Mouse (Mus musculus) hindbrain, embryonic 13.5 days (tissue): ENCODE measurements around the gene Tmem116. TPM values are rescaled to one million over a fixed set of nuclear protein-coding genes. Genes with fewer than 3 reads are reported as not detected.

ENCODE experiments used
- ATAC-seq: fragments of 200-750 bp; cut with Nextera tagmentation; 2 replicates; pipeline ENCODE4 v1.8.0; 2017; ENCODE audit warnings: moderate TSS enrichment; ENCODE audit not compliant: low FRiP score
- H3K27ac ChIP-seq: fragments of 300-500 bp; sonication (generic); 2 replicates; pipeline ENCODE4 v1.5.1; 2015; ENCODE audit warnings: inconsistent platforms, mild to moderate bottlenecking, moderate library complexity
- H3K27me3 ChIP-seq: fragments of 300-500 bp; sonication (generic); 2 replicates; pipeline ENCODE4 v1.6.1; 2015; ENCODE audit warnings: mild to moderate bottlenecking, inconsistent platforms
- H3K36me3 ChIP-seq: fragments of 300-500 bp; sonication (generic); 2 replicates; pipeline ENCODE4 v1.6.1; 2015; ENCODE audit warnings: mild to moderate bottlenecking, inconsistent platforms
- H3K4me1 ChIP-seq: fragments of 300-500 bp; sonication (generic); replicated peaks from 2 replicates; pipeline ENCODE4 v1.6.1; 2015; ENCODE audit warnings: inconsistent platforms
- H3K4me2 ChIP-seq: fragments of 300-500 bp; sonication (generic); 2 replicates; pipeline ENCODE4 v1.6.1; 2015; ENCODE audit warnings: inconsistent platforms, mild to moderate bottlenecking, moderate library complexity
- H3K4me3 ChIP-seq: fragments of 300-500 bp; sonication (generic); 2 replicates; pipeline ENCODE4 v1.5.1; 2015; ENCODE audit warnings: mild to moderate bottlenecking, inconsistent platforms
- H3K9ac ChIP-seq: fragments of 300-500 bp; sonication (generic); 2 replicates; pipeline ENCODE4 v1.6.1; 2015; ENCODE audit warnings: mild to moderate bottlenecking, inconsistent platforms
- H3K9me3 ChIP-seq: fragments of 300-500 bp; sonication (generic); 2 replicates; pipeline ENCODE4 v1.6.1; 2016; ENCODE audit warnings: inconsistent platforms
- WGBS: fragments of 180-500 bp; shearing (Covaris S2); methylation state at CpG from one replicate; pipeline ENCODE4 v1.1.7; 2015; 5-methylcytosine and 5-hydroxymethylcytosine counted together
- polyA plus RNA-seq: library from polyadenylated mRNA; unstranded; fragments of >200 nt; fragmentation: Nextera tagmentation; extraction: Ambion mirVana; gene quantifications from 2 replicates; pipeline ENCODE4 v1.2.1, GENCODE M21; 2015

Tmem116 gene
- polyA plus RNA-seq, 1 experiment from 2014 or later, result 2.2 TPM

GRCm38 (mm10) chr5:121545793-121546529 lies 94.3 kb downstream of the Tmem116 start, which contains the start of gene Mapkapk5:
Mapkapk5 (minus strand) TSS chr5:121545905.
- Histone ChIP-seq H3K4me2 (peak within 1 kb of the TSS; percentile 80), H3K27ac (peak within 1 kb of the TSS; percentile 97), H3K4me3 (peak within 1 kb of the TSS; percentile 100), H3K36me3 (no peaks in the 10 kb centered on the region), H3K9ac (peak within 1 kb of the TSS; percentile 99), H3K9me3 (no peaks in the 10 kb centered on the region), H3K4me1 (peaks cover 38% of the 10 kb centered on the region), H3K27me3 (no peaks in the 10 kb centered on the region)
- peak; percentile 91 for ATAC-seq
- 2% methylated on average over 55 of the region's 55 CpGs for WGBS

GRCm38 (mm10) chr5:121546530-121546895 lies 94.8 kb downstream of the Tmem116 start:
- Histone ChIP-seq H3K27ac (peak overlapping the region; percentile 97), H3K4me1 (peaks cover 38% of the 10 kb centered on the region), H3K36me3 (no peaks in the 10 kb centered on the region), H3K9ac (peak overlapping the region; percentile 99), H3K27me3 (no peaks in the 10 kb centered on the region), H3K4me2 (peak overlapping the region; percentile 69), H3K9me3 (no peaks in the 10 kb centered on the region), H3K4me3 (peak overlapping the region; percentile 100)
- 47% methylated on average over 6 of the region's 6 CpGs for WGBS
- peak; percentile 17 for ATAC-seq

GRCm38 (mm10) chr5:121547084-121547483 lies 95.4 kb downstream of the Tmem116 start:
- no peak for ATAC-seq
- H3K36me3 ChIP-seq, result no peaks in the 10 kb centered on the region
- H3K4me2 ChIP-seq, result no peak overlapping the region
- 0 out of 2 replicates have a peak overlapping the region, but pooled peaks have one; percentile 99 for H3K9ac ChIP-seq
- H3K27me3 ChIP-seq, result no peaks in the 10 kb centered on the region
- H3K9me3 ChIP-seq, result no peaks in the 10 kb centered on the region
- peaks cover 36% of the 10 kb centered on the region for H3K4me1 ChIP-seq
- 99% methylated on average over 3 of the region's 3 CpGs for WGBS
- H3K27ac ChIP-seq, result no peak overlapping the region
- H3K4me3 ChIP-seq, result no peak overlapping the region

- H3K27ac ChIP-seq, result no peak overlapping the region
- H3K36me3 ChIP-seq, result no peaks in the 10 kb centered on the region
- WGBS, result 90% methylated on average over 7 of the region's 7 CpGs
- no peak overlapping the region for H3K9ac ChIP-seq
- H3K4me3 ChIP-seq, result no peak overlapping the region
- ATAC-seq, result no peak
- no peak overlapping the region for H3K4me2 ChIP-seq
- H3K9me3 ChIP-seq, result no peaks in the 10 kb centered on the region
- H3K27me3 ChIP-seq, result no peaks in the 10 kb centered on the region
- peaks cover 16% of the 10 kb centered on the region for H3K4me1 ChIP-seq
Measured at GRCm38 (mm10) chr5:121549196-121549595, 97.5 kb downstream of the Tmem116 start.

GRCm38 (mm10) chr5:121562436-121562835 lies 110.7 kb downstream of the Tmem116 start:
- H3K4me2 ChIP-seq, result no peak overlapping the region
- WGBS, result 91% methylated on average over 3 of the region's 3 CpGs
- H3K4me1 ChIP-seq, result no peaks in the 10 kb centered on the region
- no peaks in the 10 kb centered on the region for H3K27me3 ChIP-seq
- no peak overlapping the region for H3K4me3 ChIP-seq
- ATAC-seq, result no peak
- no peak overlapping the region for H3K27ac ChIP-seq
- no peak overlapping the region for H3K9ac ChIP-seq
- peaks cover under 1% of the 10 kb centered on the region; the same call in 1 of the 2 replicates for H3K36me3 ChIP-seq
- no peaks in the 10 kb centered on the region for H3K9me3 ChIP-seq

GRCm38 (mm10) chr5:121564468-121564895 lies 112.8 kb downstream of the Tmem116 start:
- no peak for ATAC-seq
- no peaks in the 10 kb centered on the region for H3K27me3 ChIP-seq
- 15% methylated on average over 11 of the region's 11 CpGs for WGBS
- no peaks in the 10 kb centered on the region for H3K4me1 ChIP-seq
- H3K4me3 ChIP-seq, result no peak overlapping the region
- no peak overlapping the region for H3K27ac ChIP-seq
- peaks cover 14% of the 10 kb centered on the region; the same call in 1 of the 2 replicates for H3K36me3 ChIP-seq
- H3K9me3 ChIP-seq, result no peaks in the 10 kb centered on the region
- H3K9ac ChIP-seq, result no peak overlapping the region
- H3K4me2 ChIP-seq, result peak overlapping the region; percentile 31

- no peak overlapping the region for H3K4me2 ChIP-seq
- no peaks in the 10 kb centered on the region for H3K4me1 ChIP-seq
- 93% methylated on average over 16 of the region's 16 CpGs for WGBS
- H3K4me3 ChIP-seq, result no peak overlapping the region
- no peaks in the 10 kb centered on the region for H3K27me3 ChIP-seq
- H3K9me3 ChIP-seq, result no peaks in the 10 kb centered on the region
- H3K36me3 ChIP-seq, result peaks cover 25% of the 10 kb centered on the region
- ATAC-seq, result no peak
- H3K9ac ChIP-seq, result no peak overlapping the region
- H3K27ac ChIP-seq, result no peak overlapping the region
Measured at GRCm38 (mm10) chr5:121566035-121566681, 114.5 kb downstream of the Tmem116 start.

GRCm38 (mm10) chr5:121569881-121570420 lies 118.3 kb downstream of the Tmem116 start:
- Histone ChIP-seq H3K36me3 (peaks cover 59% of the 10 kb centered on the region), H3K27me3 (no peaks in the 10 kb centered on the region), H3K9ac (no peak overlapping the region), H3K4me1 (no peaks in the 10 kb centered on the region), H3K9me3 (no peaks in the 10 kb centered on the region), H3K27ac (no peak overlapping the region), H3K4me2 (no peak overlapping the region), H3K4me3 (no peak overlapping the region)
- 75% methylated on average over 9 of the region's 9 CpGs for WGBS
- ATAC-seq, result no peak

GRCm38 (mm10) chr5:121570787-121571186 lies 119.1 kb downstream of the Tmem116 start:
- Histone ChIP-seq H3K27ac (no peak overlapping the region), H3K9me3 (no peaks in the 10 kb centered on the region), H3K4me2 (no peak overlapping the region), H3K4me1 (no peaks in the 10 kb centered on the region), H3K9ac (no peak overlapping the region), H3K36me3 (peaks cover 66% of the 10 kb centered on the region), H3K4me3 (no peak overlapping the region), H3K27me3 (no peaks in the 10 kb centered on the region)
- no peak for ATAC-seq
- WGBS, result 81% methylated on average over 1 of the region's 1 CpGs

Other genes with a start within 250 kb of the Tmem116 start
- gene Rpl6, start 247.4 kb upstream of the Tmem116 start, polyA plus RNA-seq, result 427 and 429 TPM in 2 replicates
- gene Hectd4, start 231.7 kb upstream of the Tmem116 start, polyA plus RNA-seq, result 15.0 and 17.2 TPM in 2 replicates
- 139 and 145 TPM in 2 replicates for gene Trafd1, start 66.3 kb upstream of the Tmem116 start, polyA plus RNA-seq
- 47.7 and 51.8 TPM in 2 replicates for gene Naa25, start 54.0 kb upstream of the Tmem116 start, polyA plus RNA-seq
- gene Erp29, start 613 bp downstream of the Tmem116 start, polyA plus RNA-seq, result 165 and 166 TPM in 2 replicates
- 0.13 TPM in 1 of 2 replicates, not detected in the other for gene Adam1b, start 51.5 kb downstream of the Tmem116 start, polyA plus RNA-seq
- 3.9 TPM in 2 replicates for gene Adam1a, start 93.6 kb downstream of the Tmem116 start, polyA plus RNA-seq
- gene Gm42878, start 93.6 kb downstream of the Tmem116 start, polyA plus RNA-seq, result not detected in 2 replicates
- 55.0 and 59.7 TPM in 2 replicates for gene Mapkapk5, start 94.0 kb downstream of the Tmem116 start, polyA plus RNA-seq
- 104 and 109 TPM in 2 replicates for gene Aldh2, start 141.9 kb downstream of the Tmem116 start, polyA plus RNA-seq
- 1.7 and 1.8 TPM in 2 replicates for gene Acad12, start 167.0 kb downstream of the Tmem116 start, polyA plus RNA-seq
- gene Acad10, start 208.6 kb downstream of the Tmem116 start, polyA plus RNA-seq, result 1.7 and 1.9 TPM in 2 replicates
- gene Brap, start 208.7 kb downstream of the Tmem116 start, polyA plus RNA-seq, result 44.3 and 44.5 TPM in 2 replicates